Mouse (Mus musculus) c-Kit-positive CD71-positive TER-119-negative erythroid progenitor cells, embryonic 14.5 days (primary cell): ENCODE data around the gene Prrt2.
A peak's percentile ranks its signal among the peaks of the same experiment; 100 is the strongest.

Experiments used
- DNase-seq: peaks from one replicate; pipeline ENCODE4 v3.0.0-alpha.2; 2013; ENCODE audit warnings: low read depth

Gene Prrt2

DNA sequence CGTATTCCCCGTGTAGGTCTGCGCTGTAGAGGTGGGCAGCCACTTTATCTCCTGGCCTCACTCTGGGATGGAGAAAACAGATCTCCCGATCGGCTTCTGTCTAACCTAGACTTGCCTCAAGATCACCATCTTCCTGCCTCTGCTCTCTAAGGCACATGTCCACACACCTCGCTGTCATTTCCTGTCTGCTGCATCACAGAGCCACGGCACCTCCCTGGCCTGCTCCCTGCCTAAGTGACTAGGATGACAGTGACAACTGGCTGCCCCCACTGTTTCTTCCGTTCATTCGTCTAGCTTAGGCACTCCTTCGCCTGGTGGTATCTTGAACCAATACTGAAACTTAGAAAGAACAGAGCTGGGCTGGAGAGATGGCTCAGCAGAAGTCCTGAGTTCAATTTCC lies 21.4 kb downstream of the Prrt2 start:
- DNase-seq, result no peak

DNA sequence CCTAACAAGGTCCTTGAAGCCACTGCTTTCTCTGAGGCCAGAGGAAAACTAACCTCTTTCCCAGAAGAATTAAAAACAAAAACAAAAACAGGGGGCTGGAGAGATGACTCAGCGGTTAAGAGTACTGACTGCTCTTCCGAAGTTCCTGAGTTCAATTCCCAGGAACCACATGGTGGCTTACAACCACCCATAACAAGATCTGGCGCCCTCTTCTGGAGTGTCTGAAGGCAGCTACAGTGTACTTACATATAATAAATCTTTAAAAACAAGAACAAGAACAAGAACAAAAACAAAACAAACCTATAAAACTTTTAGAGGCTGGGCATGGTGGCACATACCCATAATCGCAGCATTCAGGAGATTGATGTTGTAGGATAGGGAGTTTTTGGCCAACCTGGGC lies 24.6 kb downstream of the Prrt2 start:
- DNase-seq, result no peak

DNA sequence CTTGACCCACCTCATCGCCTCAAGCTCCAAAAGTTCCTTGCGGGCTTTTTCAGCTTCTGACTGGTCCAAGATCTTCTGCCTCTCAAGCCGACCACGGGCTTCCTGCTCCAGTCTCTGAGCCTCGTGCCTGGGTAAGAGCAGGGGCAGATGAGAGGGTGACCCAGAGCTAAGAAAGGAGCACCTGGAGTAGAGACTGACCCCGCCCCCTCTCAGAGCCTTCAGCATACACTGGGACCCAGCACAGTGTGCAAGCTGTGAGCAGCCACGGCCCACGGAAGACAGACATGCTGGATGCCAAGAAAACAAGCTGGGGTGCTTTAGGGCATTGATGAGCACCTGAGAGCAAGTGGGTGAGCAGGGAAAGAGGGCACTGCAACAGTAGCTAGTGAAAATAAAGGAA lies 32.2 kb downstream of the Prrt2 start:
- no peak for DNase-seq

DNA sequence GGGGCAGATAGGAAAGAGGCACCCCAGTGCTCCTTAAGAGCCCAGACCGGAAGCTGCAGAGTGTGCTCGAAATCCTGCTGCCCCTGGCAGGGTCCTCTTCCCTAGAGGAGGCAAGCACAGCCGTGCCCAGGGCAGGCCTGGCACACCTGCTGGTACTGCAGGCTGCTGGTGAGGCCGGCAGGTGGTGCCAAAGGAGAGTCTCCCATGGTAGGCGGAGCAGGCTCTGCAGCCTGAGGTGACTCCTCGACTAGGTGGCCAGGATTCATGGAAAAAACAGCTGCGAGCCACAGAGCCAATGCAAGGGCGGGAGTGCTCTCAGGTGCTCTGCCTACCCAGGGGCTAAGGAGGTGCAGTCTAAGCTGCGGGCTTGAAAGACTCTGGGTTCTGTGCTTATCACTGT lies 34.7 kb downstream of the Prrt2 start:
- DNase-seq, result no peak

DNA sequence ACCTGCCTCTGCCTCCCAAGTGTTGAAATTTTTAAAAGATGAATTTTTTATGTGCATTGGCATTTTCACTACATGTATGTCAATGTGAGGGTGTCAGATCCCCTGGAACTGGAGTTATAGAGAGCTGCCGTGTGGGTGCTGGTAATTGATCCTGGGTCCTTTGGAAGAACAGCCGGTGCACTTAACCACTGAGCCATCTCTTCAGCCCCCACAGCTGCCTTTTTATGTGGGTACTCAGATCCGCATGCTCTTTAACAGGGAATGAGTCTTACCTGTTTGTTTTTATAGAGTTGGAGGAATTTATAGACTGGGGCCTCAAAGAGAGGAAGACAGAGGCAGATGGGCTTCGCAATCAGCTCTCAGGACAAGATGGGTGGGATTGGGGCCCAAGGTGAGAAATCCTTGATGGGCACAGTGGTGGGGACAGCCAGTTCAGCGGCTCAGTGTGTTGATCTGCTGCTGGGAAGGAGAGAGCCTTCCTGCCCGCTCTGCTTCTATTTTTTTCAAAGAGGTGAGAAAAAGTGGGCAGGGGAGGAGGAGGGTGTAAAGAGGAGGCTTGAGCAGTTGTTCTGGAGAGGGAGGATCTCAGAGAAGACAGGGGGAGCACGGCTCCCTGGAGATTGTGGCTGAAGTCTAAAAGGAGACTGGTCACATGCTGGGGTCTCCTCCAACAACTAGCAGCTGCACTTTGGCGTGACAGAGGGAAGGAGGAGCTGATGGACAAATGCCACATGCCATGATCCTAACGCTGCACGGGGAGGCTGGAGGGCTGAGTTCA lies 36.2 kb downstream of the Prrt2 start:
- DNase-seq, result no peak

DNA sequence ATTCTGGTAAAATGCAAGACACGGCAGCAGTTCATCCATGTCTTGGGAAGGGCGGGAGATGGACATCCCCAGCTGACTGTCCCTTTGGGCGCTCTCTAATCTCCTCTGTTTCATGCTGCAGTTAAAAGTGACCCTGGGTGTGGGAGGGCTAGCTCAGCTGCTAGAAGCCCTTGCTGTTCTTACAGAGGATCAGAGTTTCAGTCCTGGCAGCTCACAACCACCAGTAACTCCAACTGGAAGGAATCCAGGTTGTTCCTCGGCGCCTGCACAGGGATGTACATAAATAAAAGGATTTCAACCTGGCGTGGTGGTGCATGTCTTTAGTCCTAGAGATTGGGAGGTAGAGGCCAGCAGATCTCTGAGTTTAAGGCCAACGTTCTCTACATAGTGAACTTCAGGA lies 37.9 kb downstream of the Prrt2 start:
- DNase-seq, result no peak

DNA sequence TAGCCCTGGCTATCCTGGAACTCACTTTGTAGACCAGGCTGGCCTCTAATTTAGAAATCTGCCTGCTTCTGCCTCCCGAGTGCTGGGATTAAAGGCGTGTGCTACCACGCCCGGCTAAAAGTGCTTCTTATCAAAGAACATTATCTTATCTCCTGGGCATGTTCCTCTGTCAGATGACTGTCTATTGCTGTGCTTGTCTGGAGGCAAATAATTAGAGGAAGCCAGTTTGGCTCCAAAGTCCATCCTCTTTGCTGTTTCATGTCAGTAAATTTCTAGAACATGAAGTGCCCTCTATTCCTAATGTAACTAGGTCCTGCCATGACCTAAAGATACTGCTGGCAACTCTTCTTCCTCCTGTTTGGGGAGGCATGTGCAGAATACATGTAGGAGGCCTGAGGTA lies 39.0 kb downstream of the Prrt2 start:
- no peak for DNase-seq

DNA sequence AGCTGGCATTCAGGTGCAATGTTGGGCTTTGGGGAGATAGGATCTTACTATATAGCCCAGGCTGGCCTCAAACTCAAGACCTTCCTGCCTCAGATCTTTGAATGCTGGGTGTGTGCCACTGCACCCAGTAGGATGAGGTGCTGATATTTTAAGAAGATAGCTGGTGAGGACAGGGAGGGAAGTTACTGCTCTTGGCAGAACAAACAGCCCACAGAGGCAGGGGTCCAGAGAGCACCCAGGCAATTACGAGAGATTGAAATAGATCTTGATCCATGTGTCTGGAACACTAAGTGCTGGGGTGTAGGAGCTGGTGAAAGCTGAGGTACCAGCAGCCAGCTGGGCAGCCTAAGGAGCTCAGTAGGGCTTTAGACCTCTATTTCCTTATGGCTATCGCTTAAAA lies 39.4 kb downstream of the Prrt2 start:
- DNase-seq, result no peak

DNA sequence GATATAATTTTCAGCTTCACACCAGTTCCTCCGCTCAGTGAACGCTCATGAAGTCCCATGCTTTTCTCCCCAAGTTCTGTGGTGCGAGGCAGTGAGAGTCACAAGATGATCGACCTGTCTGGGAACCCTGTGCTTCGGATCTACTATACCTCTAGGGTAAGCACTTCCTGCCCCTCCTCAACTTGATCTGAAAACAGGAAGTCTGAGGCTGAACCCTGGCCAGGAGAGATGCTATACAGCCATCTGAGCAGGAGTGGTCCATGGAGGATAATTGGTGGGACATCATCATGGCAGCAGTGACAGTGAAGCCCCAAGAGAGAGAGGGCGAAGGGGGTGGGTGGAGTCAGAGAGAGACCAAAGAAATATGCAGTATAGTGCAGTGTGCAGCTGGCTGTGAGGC lies 42.2 kb downstream of the Prrt2 start:
- DNase-seq, result no peak

DNA sequence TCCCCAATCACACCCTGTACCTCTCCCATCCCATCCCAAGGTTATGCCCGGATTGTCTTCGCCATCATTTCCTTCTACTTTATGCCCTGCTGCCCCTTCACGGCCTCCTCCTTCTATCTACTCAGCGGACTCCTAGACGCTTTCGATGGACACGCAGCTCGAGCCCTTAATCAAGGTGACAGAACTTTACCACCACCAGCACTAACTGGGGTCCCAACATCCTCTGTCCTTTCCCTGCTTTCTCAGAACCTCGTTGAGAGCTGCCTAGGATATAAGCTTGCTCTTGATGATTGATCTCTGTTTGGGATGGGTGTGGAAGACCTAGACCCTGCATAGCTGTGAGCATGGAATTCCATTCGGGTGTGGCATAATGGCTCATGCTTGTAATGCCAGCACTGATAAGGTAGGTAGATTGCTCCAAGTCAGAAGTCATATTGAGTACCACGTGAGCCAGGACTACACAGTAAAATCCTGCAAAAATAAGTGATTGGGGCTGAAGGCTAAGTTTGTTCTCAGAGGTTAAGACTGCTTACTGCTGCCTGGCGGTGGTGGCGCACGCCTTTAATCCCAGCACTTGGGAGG lies 44.0 kb downstream of the Prrt2 start:
- peak; percentile 28 for DNase-seq

DNA sequence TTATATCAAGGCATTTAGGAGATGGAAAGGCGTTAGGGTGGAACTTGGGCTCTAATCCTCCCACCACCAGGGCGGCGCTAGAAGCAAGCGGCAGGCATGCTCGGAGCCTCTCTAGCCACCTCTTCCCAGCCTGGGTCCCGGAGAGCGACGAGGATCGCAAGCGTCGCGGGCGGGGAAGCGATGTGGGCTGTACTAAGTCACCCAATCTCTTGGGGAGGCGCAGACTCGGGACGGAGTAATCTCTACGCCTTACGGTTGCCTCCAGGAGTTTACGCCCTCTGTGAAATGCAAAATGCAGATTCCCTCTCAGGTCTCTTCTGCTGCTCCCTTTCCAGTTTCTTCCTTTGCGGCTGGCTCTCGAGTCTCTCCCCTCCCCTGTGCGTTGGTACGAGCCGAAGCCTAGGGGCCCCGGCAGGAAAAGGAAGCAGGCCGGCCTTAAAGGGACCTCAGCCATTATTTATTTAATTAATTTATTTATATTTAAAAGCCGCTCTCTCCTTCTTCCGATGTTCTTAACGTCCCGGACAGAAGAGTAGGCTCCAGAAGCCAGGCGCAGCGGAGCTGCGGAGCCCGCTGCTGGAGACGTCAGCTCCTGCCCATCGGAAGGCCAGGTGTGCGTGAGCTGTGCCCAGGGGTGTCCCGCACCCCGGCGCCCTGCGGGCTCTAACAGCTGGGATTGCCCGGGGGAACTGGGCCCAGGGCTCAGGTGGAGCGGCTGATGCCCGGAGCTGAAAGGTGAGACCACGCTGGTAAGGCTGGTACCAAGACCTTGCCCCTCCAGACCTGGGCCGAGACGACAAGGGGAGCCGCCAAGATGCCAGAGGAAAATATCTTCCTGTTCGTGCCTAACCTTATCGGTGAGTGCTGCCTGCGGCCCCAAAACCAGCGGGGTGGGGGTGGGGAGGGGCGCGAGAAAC lies 44.8 kb downstream of the Prrt2 start, which contains the start of gene Cdiptos:
Gene Cdiptos, minus strand, starts transcription at position 149 of the 917 bp plus-strand sequence.
- DNase-seq, result peak; percentile 96

DNA sequence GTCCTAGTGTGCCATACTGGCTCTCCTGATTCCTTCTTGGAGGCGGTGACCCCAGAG lies 45.3 kb downstream of the Prrt2 start, which contains the start of gene Cdipt:
Gene Cdipt, plus strand, starts transcription at position 22 of the 57 bp plus-strand sequence.
- no peak for DNase-seq

DNA sequence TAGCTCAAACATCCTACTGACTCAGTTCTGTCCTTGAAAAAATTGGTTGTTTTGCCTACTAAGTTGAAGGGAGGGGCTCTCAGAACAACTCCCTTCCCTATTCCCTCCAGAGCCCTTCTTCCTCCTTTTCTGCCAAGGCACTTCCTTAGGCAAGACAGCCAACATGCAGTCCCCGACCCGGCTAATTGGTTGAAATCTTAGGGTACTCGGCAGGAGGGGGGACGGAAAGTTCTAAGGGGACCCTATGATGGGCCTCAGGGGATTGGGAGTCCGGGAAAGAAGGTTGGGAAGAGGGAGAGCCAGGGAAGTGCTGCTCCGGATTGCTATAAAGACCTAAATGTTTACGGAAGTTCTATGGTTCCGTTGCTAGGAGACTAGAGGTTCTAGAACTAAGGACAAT lies 45.5 kb downstream of the Prrt2 start:
- DNase-seq, result no peak
